Mouse (Mus musculus) small intestine, adult 2 months (tissue): ENCODE measurements at regions not wholly inside any gene's neighbourhood (a gene's known extent, or its start where the extent isn't known, plus 50 kb on each side); places are given as distances from the start of the nearest gene placed in this dataset.

Source experiments
- CTCF ChIP-seq: fragments of 200-500 bp; IDR thresholded peaks from 2 replicates; pipeline ENCODE4 v1.5.1; 2012; ENCODE audit warnings: low read depth, mild to moderate bottlenecking, control low read depth, inconsistent platforms, low read length, moderate library complexity, mixed read lengths; ENCODE audit not compliant: insufficient replicate concordance, insufficient read length; ENCODE audit errors: extremely low read depth
- POLR2A ChIP-seq: fragments of 200-500 bp; IDR thresholded peaks from 2 replicates; pipeline ENCODE4 v1.6.1; 2012; ENCODE audit warnings: low read depth, mild to moderate bottlenecking, control low read depth, inconsistent platforms, low read length, moderate library complexity

- TF ChIP-seq CTCF (no peak), POLR2A (no peak)
Observed at GRCm38 (mm10) chr5:17271153-17271552, 101.8 kb upstream of the Speer4f2 start.
